Mouse (Mus musculus) spleen, postnatal 36 days (tissue): Measurements from ENCODE around the gene Srbd1.

Experiments
- DNase-seq, 2 experiments: peaks; one replicate each; pipeline ENCODE4 v3.0.0; 2022; ENCODE audit warnings: low spot score in 2 of 2, mixed read lengths in 1 of 2

Gene Srbd1

DNA sequence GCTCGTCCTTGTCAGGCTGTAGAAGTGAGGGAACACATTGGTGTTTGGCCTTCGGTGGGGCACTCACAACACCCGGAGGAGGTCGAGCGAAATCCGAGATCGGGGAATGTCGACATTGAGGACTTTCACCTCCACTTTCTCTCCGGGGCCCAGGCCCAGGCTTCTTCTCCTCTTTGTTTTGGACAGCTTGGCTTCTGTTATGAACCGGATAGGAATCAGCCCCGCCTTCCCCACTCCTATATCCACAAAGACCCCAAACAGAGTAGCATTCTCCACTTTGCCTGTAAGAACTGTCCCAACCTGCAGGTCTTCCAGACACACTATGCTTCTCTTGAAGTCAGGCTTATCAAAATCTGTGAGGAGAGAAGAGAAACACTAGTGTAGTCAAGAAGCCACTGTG is 159.8 kb downstream of the Srbd1 start:
- no peak for DNase-seq

DNA sequence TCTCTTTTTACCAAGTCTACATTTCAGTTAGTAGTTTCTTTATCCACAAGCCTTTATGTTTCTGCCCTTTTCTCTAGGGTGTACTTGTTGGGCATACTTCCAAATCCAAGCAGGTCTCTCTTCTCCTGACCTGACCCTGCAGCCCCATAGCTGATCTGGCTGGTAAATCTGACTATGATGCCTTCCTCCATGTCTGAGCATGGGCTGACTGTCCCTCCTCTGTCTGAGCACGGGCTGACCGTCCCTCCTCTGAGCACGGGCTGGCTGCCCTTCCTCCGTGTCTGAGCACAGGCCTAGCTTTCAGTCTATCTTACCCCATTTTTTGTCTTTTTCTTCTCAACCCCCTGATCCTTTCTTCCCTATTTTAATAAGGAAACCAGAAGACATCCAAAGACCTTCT is 162.7 kb downstream of the Srbd1 start:
- no peak for DNase-seq

DNA sequence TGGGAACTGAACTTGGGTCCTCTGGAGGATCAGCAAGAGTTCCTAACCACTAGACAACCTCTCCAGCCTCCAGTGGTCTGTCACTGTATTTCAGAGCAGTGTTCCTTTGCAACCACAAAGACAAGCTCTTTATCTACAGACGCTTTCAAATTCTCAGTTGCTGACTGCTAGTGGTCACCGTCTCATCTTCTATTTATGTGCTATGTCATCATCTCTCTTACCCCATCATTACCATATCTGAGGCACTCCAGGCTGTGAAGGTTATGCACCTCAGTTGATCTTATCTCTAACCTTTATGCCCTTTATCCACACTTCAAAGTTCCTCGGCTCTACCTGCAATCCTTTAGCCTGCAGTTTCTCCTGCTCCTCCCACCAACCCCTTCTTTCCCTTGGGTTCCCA is 163.1 kb downstream of the Srbd1 start:
- DNase-seq, result no peak

DNA sequence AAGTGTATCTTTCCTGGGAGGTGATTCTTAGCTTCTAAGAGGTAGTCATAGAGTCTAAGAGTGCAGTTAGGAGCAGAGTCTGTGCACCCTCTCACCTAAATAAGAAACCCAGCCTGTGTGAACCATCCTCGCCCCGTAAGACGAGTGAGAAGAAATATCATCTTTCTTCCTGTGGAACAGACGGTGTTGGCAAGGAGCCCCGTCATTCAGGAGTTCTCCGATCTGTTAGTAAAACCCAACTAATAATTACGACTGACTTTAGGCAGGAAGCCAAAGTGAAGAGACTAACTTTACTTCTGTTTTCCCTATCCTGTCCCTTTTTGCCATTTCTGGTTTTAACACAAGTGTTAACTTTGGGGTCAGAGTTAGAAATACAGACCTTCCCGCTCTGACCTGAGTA is 166.1 kb downstream of the Srbd1 start:
- no peak for DNase-seq

DNA sequence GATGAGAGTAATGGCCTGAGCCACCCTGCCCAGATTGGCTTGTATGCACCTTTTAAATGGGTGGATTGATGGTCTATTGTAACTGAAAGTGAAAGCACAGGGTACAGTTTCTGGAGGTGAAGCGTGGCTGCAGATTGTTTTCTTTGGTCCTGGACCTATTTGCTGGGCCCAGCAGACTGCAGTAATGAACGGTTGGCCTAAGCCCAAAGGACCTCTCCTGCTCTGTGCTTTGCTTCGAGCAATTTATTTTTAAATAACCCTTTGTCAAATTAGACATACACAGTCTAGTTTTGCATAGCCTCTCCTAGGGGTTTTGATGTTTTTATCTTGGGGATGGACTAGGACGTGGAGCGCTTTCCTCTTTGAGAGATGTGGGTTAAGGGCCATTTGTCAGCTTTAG is 169.9 kb downstream of the Srbd1 start:
- DNase-seq, result no peak

DNA sequence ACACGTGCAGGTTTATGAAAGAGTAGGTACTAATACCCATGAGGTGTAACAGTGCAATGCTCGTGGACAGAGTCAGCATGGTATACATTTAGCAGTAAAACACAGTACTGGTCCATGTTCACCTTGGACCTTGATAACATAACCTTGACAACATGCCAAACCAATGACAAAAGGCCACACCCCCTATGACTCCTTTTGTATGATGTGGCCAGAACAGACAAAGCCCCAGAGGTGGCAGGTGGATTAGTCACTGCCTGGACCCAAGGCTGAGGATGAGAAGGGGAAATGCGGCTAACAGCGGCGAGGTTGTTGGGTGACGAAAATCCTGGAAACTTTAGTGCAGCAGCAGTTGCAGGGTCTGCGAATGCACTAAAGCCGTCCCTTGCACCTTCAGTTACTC is 170.4 kb downstream of the Srbd1 start:
- DNase-seq, result no peak

DNA sequence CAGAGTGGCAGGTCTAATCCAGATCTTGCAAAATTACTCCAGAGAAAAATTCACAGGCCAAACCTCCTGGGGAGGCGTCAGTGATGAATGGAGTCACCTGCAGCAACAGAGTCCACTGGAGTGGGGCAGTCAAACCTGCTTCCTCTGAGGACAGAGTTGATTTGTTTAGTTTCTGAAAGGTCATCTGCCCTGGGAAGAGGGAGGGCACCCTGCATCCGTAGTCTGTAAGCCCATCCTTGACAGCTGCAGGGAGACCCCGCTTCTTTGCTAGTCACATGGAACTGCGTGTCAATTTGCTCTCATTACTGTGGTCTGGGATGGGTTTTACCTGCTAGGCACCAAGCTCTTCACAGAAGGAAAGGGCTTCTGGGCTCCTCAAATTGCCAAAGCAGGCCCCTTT is 173.9 kb downstream of the Srbd1 start:
- DNase-seq, result no peak

DNA sequence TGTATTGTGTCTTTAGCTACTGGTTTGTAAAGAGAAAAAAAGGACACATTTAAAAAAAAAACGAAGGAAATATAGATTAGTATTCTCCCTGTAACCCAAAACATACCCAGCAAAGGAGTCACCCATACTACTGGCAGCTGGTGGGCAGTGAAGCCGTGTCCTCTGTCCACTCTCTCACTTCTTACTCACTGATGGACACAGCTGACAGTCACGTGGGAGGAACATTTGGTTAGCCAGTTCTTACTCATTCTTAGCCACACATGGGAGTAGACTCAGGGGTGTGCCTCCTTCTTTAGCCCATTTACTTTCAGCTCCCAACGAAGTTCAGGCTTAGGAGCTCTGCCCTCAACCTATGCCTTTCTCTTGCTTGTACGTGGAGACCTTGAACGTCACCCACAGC is 183.3 kb downstream of the Srbd1 start:
- DNase-seq, result no peak

DNA sequence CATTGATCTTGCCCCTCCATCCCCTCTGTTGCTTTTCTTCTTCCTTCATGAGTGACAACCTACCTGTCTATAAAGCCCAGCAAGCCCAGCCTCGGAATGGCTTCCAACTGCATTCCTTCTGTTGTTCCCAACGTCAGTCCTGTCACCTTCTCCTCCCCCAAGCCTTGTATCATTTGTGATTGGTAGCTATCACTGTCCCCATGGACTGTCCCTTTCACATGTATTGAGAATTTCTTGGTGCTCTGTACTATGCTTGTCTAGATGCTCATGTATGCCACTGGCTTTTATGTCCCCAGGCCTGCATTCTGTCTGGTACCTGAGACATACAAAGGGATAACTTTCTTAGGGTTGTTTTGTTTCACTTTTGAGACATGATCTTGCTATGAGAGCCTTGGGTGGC is 193.2 kb downstream of the Srbd1 start:
- DNase-seq, result no peak

DNA sequence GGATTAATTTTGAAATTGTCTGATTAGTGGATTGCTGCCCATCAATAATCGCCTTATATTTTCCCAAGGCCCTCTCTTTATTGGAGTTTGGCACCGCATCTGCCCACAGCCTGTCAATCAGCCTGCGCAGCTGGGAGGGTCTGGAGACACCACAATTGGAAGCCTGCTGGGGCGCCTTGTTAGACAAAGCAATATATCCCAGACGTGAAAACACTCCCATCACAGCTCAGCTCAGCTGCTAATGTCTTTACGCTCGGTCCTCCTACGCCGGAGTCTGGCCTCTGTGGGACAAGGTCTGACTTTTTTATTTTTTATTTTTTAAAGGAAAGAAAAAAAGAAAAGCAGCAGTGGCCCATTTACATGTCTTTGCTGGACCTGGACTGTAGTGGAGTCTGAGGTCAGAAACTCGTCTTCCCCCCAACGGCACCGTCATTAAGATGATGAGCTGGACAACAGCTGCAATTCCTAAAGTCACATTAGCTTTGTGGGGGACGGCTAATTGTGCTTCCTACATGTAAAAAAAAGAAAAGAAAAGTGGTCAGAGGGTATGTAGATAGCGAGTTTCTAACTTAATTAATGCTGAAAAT is 195.0 kb downstream of the Srbd1 start:
- no peak for DNase-seq

DNA sequence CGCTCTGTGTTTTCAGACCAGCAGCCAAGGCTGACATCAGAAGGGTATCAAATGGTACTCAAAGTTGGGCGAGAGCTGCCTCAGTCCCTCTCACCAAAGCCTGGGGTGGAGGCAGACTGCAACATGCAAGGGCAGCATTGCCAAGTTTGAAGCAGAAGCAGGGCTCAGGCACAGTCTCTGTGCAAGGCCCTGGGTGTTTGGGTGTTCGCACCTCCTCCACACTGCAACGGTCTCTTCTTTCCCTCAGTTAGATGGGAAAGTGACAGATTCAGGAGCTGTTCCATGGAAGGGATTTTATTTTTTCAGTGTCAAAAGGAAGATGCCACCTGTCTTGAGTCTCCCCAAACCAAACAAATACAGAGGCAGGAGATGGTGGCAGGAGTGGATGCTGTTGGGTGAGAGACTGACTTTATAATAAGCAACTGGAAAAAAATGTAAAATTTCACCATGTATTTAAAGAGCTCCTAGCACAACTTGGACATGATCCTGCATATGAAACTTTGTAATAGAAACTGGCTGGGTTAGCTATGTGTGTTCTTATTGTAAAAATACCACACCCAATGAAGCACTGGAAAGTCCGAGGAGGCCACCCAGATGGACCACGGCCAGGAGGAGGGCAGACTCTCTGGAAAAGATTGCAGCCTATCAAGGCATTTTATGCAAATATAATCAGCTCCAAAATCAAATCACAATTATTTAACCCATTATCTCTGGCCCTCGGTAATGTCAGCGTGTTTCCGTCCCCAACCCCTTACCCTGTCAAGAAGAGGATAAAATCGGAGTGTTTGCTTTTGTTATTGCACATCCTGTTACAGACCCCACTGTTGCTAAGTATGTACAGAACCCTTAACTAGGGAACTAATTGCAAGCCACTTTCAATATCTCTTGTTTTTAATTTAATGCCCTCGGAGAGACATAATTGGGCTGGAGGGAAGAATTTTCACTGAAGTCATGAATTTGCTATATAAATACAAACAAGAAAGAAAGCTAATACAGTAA is 195.8 kb downstream of the Srbd1 start:
- DNase-seq, result no peak

DNA sequence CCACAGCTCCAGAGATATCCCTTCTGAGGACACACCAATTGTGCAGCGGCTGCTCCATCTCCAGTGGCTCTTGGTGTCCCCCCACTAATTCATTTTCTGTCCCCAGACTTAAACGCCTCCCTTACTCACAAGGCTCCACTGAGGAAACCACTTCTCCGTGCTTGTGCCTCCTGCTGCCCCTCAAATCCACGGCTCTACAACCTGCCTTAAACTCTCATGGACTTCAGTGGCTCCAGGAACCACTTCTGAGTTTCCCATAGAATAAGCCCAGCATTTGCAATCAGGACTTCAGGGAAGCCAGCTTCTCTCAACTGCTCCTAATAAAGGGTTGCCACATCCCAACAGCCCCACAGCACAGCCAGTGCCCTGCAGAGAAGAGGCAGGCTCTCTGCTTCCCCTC is 200.2 kb downstream of the Srbd1 start:
- DNase-seq, result no peak

DNA sequence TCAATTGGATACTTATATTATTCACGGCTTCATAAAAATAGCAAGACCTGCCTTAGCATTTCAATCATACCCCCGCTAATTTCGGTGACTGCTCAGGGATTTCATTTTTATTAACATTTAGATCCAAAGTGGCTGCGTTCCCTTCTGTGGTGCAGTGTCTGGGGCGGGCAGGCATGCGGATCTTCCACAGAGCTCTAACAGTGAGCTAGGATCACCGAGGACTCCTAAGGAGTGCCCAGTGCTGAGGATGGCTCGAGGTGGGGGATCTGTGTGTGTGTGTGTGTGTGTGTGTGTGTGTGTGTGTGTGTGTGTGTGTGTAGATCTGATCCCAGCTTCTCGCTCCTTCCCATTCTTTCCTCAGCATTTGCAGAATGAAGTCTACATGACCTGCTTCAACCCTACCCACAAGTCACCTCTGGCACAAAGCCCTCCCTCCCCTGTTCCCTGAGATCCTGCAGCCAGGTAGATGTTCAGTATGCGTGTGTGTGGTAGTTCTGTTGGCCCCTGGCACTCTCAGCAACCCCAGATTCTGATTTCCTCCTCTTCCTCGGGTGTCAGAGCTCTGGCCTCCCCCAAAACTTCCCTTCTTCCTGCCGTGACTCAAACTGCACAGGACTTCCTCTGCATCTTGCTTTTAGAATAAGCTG is 200.9 kb downstream of the Srbd1 start:
- DNase-seq, result no peak

DNA sequence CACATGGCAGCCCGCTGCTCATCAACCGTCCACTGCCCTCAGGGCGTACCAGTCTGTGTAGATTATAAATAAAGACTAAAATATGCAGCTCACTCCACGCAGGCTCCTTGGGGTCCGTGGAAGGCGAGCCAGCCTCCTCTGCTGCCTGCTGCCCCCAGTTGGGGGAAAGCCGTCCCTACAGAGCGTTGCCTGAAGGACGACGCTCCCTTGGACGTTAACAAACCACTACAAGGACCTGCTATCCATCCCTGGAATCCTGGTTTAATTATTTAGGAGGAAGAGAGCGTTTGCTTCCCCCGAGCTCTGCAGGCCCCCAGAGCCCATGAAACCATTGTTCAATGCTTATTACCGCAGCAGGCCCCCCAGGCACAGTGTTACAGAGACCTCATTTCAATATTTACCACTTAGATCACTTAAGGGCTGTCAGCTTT is 201.4 kb downstream of the Srbd1 start:
- DNase-seq, result no peak

DNA sequence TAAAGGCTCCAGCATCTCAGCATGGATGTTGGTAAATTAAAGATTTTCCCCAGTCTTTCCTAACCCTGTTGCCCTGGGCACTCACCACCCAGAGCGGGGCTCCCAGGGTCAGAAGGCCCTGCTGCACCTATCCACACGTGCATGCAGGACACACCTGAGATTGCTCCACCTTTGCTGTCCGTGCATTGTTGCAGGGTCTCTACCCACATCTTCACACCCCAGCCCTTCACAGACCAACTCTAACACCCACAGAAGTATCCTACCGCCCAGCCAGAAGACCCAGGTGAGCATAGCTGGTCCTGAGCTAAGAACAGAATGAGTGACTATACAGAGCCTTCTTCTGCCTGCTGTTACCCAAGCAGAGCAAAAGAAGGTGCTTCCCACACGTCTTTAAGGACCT is 201.9 kb downstream of the Srbd1 start:
- no peak for DNase-seq

DNA sequence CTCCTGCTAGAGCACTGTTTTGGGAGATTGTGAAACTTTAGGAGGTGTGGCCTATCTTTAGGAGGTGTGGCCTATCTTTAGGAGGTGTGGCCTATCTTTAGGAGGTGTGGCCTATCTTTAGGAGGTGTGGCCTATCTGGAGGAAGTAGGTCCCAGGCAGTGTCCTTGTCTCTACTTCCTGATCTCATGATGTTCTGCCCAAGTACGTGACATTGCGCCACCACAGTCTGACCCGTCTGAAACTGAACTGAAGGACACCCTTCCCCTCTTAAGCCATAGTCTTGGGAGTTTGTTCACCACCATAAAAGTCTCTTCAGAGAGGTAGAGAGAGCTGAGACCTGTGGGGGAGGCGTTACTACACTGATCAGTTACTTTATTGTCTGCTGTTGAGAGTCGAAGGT is 202.9 kb downstream of the Srbd1 start:
- DNase-seq, result no peak

DNA sequence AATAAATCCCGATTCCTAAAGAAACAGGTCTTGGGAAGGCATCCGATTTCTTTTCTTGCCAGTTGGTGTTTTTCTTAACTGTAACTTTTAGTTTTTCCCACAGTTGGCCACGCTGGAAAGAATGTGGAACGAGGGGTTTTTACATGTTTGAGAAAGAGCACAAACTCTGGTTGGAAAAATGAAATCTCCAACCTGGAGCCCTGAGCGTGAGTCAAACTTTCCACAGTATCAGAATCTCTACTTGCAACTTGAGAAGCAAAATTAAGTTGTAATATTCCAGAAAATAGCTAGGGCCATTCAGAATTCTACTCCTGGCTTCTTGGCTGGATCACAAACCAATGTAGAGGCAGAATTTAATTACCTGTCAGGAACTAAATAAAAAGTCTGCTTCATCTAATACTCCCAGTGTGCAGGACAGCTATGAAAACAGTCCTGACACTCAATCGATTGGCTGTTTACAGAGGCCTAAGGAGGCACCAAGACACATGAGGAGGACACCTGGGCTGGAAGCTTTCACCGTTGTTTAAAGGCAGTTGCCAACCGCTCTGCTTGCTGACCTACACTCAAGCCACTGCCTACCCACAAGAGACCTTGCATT is 203.7 kb downstream of the Srbd1 start:
- no peak for DNase-seq

DNA sequence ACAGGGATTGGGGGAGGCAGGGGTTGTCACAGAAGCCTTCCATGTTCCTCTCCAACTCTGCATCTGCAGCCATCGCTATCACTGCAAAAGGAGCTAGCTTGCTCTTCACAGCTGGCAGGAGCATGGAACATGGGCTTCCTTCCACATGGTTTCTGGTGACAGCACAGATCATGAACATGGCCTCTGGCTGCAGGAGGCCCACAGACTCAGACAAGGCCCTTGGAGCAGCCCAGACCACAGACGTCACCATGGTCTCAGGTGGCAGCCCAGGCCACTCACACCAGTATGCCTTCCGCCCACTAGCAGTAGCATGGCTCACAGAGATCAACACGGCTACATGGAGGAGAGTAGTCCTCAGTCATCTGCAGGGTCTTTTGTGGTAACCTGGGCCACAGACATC is 207.8 kb downstream of the Srbd1 start:
- no peak for DNase-seq

DNA sequence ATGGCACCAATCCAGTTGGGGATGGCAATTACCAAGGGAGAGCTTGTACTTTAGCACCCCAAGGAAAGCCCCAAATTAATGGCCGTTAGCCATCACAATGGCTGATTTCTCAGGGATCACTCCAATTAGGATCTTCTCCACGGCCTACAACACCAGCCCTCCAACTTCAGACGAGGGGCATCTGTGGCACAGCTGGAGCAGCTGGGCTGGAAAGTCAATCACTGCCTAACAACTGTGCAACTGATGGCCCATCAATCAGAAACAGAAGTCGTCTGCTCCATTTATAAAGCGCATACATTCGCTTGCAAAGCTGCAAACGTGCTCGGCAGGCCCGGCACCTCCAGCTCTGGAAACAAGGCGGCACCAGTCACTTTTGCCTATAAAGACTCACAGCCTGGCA is 209.7 kb downstream of the Srbd1 start:
- no peak for DNase-seq
